Mouse (Mus musculus): Measurements from ENCODE around the gene Myo19.

DNA sequence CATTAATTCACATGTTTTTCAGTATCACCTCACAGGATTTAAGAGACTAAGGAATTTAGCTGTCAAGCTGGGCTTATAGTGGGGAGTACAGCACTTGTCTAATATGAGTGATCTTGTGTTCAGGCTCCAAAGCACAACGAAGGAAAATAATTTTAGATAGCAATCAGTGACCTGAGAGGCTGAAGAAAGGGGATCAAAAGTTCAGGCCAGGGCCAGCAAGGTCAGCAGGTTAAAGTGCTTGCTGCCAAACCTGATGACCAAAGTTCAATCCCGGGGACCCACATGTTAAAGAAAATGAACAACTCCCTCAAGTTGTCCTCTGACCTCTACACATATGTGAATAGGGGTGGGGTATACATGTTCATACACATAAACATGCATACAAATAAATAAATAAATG, 14.7 kb upstream of the Myo19 start:
- TF ChIP-seq CTCF (conservative IDR thresholded peaks at IDR 0.05; ENCODE audit: low read length) (no peak), NANOG (IDR thresholded peaks at IDR 0.05; ENCODE audit: borderline replicate concordance, low read length) (no peak)

Data from E14TG2a.4 (cell line).